Mouse (Mus musculus) heart, adult 2 months (tissue): ENCODE measurements at regions not wholly inside any gene's neighbourhood (a gene's known extent, or its start where the extent isn't known, plus 50 kb on each side); places are given as distances from the start of the nearest gene placed in this dataset.

Experiments used
- DNase-seq, 2 experiments: peaks; one replicate each; pipeline ENCODE4 v3.0.0; 2021
- H3K27ac ChIP-seq: fragments of 200-600 bp; 2 replicates; pipeline ENCODE4 v1.8.1; 2022
- H3K27me3 ChIP-seq: fragments of 200-500 bp; 2 replicates; pipeline ENCODE4 v1.6.1; 2012; ENCODE audit warnings: mild to moderate bottlenecking, low read length, inconsistent platforms, mixed read lengths; ENCODE audit not compliant: control insufficient read depth, insufficient read depth
- H3K36me3 ChIP-seq: fragments of 200-500 bp; 2 replicates; pipeline ENCODE4 v1.6.1; 2012; ENCODE audit warnings: low read length, inconsistent platforms; ENCODE audit not compliant: control insufficient read depth, insufficient read depth
- H3K4me1 ChIP-seq: fragments of 200-500 bp; 2 replicates; pipeline ENCODE4 v1.6.1; 2011; ENCODE audit warnings: low read length; ENCODE audit not compliant: control insufficient read depth, insufficient read depth
- H3K4me3 ChIP-seq: fragments of 200-600 bp; 2 replicates; pipeline ENCODE4 v1.8.1; 2022
- H3K79me2 ChIP-seq: fragments of 200-500 bp; replicated peaks from 2 replicates; pipeline ENCODE4 v1.6.1; 2012; ENCODE audit warnings: mild to moderate bottlenecking, inconsistent platforms, low read length, moderate library complexity, mixed read lengths; ENCODE audit not compliant: control insufficient read depth, insufficient read depth
- H3K9ac ChIP-seq: fragments of 200-500 bp; 2 replicates; pipeline ENCODE4 v1.6.1; 2012; ENCODE audit warnings: low read depth, mild to moderate bottlenecking, control low read depth, inconsistent platforms, low read length, mixed read lengths
- CTCF ChIP-seq: fragments of 200-600 bp; IDR thresholded peaks from 2 replicates; pipeline ENCODE4 v1.8.1; 2022; ENCODE audit warnings: antibody characterized with exemption, mild to moderate bottlenecking, moderate library complexity
- EP300 ChIP-seq: fragments of 200-500 bp; IDR thresholded peaks from 2 replicates; pipeline ENCODE4 v1.6.1; 2011; ENCODE audit warnings: low read depth, low read length, control low read depth; ENCODE audit not compliant: insufficient read depth
- POLR2A ChIP-seq: fragments of 200-500 bp; IDR thresholded peaks from 2 replicates; pipeline ENCODE4 v1.6.1; 2011; ENCODE audit warnings: mild to moderate bottlenecking, low read depth, low read length, control low read depth; ENCODE audit not compliant: insufficient read depth
- WGBS: fragments of 180-500 bp; shearing (Covaris S2); methylation state at CpG from one replicate; pipeline ENCODE4 v1.1.7; 2018; 5-methylcytosine and 5-hydroxymethylcytosine counted together
- intact Hi-C: fragments of 180-260 bp; cut with DNase I; formaldehyde crosslinking; loops from one replicate; pipeline ENCODE4 v1.15.1; 2025

DNA sequence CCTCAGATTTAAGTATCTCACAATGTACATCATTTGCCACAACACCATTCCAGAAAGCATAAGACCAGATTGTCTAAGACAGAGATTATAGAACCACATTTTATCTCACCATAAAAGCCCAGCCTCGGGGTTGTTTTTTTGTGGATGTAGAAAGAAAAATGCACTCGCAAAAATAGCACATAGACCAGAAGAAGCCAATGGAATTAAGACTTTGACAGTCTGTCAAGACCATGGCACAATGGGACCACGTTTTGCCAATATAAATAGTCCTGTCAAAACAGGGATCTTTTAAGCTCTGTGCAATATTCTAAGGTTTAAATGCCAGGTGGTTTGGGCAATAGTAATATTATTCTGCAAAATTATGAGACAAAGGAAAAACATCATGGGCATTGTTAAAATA is 547.3 kb downstream of the Adgrl2 start:
- no peaks in the 10 kb centered on the region for H3K4me1 ChIP-seq
- no peaks in the 10 kb centered on the region for H3K36me3 ChIP-seq
- H3K9ac ChIP-seq: no peak overlapping the region
- TF ChIP-seq EP300 (no peak), CTCF (no peak), POLR2A (no peak)
- intact Hi-C loops: no loop called here
- no peak for DNase-seq
- no peaks in the 10 kb centered on the region for H3K79me2 ChIP-seq
- 66% methylated on average over 3 of the region's 3 CpGs for WGBS
- no peak overlapping the region for H3K27ac ChIP-seq
- H3K4me3 ChIP-seq: no peak overlapping the region
- H3K27me3 ChIP-seq: no peaks in the 10 kb centered on the region; the same call in 1 of the 2 replicates

DNA sequence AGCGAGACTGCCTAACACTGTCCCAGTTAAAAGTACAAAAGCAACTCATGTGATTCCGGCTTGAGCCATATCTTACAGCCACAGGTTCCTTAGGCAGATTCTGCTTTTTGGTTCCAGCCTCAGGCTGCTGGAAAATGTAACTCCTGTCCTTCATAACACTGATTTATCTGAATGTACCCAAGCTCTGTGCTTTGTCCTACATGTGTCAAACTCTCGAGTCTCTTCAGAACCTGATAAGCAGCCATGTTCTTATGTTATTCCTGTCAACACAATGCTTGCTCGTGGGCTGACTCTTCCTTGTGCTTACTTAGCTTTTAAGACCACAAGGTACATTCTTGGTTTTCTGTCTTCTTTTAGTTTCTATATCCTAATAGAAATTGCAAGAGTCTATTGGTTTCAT is 556.3 kb downstream of the Adgrl2 start:
- intact Hi-C loops: no loop called here
- Histone ChIP-seq H3K27me3 (no peaks in the 10 kb centered on the region), H3K79me2 (no peaks in the 10 kb centered on the region), H3K36me3 (no peaks in the 10 kb centered on the region), H3K27ac (no peak overlapping the region), H3K9ac (no peak overlapping the region), H3K4me3 (no peak overlapping the region), H3K4me1 (no peaks in the 10 kb centered on the region)
- no peak for TF ChIP-seq CTCF
- TF ChIP-seq EP300: no peak
- TF ChIP-seq POLR2A: no peak
- no peak for DNase-seq
- 50% methylated on average over 4 of the region's 4 CpGs for WGBS

DNA sequence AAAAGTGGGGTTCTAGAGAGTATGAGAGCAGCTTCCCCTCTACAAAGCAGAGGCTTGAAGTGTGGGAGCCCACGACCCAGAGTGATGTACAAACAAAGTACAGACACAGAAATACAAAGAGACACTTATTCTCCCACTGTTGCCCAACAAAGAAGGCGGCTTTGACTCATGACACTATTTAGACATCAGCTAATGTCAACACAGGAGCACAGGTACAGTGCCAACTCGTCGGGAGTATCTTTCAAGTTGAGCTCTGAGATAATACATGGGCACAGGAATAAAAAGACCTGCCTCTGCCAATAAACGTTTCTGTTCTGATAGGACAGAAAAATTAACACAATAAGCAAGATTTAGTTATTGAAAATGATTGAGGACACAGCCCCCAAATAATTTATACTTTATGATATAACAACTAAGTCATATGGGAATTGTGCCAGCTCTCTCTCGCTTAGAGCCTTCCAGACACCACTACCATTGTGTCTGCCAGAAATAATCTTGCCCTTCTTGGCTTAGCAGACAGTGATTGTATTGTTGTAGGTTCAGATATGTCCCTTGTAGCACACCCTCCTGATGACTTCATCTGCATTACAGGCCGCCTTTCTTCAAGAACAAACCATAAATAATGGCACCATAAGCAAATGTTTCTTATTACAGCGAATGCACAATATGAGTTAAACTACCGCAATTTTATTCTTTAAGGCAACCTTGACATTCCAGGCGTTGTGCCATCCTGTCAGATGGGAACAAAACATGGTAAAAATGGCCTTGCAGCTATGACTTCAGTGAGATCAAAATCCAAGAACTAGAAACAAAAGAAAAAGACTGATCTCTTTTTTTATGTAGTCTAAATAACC is 561.1 kb downstream of the Adgrl2 start:
- Histone ChIP-seq H3K9ac (no peak overlapping the region), H3K27ac (no peak overlapping the region), H3K36me3 (no peaks in the 10 kb centered on the region), H3K27me3 (no peaks in the 10 kb centered on the region), H3K79me2 (no peaks in the 10 kb centered on the region), H3K4me3 (no peak overlapping the region), H3K4me1 (no peaks in the 10 kb centered on the region)
- intact Hi-C loops: loop anchor here (10.0 kb wide), 1 partner anchor 576 kb away; no protein-coding TSS in a partner anchor
- WGBS: 47% methylated on average over 10 of the region's 10 CpGs
- no peak for DNase-seq
- no peak for TF ChIP-seq CTCF
- no peak for TF ChIP-seq POLR2A
- no peak for TF ChIP-seq EP300

DNA sequence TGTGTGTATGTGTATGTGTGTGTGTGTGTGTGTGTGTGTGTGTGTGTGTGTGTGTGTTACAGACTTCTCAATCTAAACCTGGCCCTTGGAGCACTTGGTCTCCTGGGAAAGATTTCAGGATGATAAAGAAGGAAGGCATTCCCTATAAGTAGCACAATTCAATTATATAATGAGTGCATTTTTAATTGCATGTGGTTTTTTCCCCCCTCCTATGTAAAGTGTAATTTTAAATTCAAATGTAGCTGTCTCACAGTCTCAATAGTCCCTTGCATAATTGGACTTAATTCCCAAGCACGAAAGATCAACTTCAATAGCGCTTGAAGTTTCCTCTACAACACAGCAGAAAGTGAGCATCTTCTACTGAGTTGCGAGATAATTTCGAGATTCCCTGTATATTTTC is 566.3 kb downstream of the Adgrl2 start:
- H3K36me3 ChIP-seq: no peaks in the 10 kb centered on the region
- intact Hi-C loops: loop anchor here (10.0 kb wide), 1 partner anchor 581 kb away; no protein-coding TSS in a partner anchor
- H3K27ac ChIP-seq: no peak overlapping the region
- WGBS: 94% methylated on average over 4 of the region's 4 CpGs
- H3K4me1 ChIP-seq: no peaks in the 10 kb centered on the region
- H3K4me3 ChIP-seq: no peak overlapping the region
- TF ChIP-seq POLR2A (no peak), CTCF (no peak), EP300 (no peak)
- H3K27me3 ChIP-seq: no peaks in the 10 kb centered on the region; the same call in 1 of the 2 replicates
- H3K9ac ChIP-seq: no peak overlapping the region
- H3K79me2 ChIP-seq: no peaks in the 10 kb centered on the region
- no peak for DNase-seq

DNA sequence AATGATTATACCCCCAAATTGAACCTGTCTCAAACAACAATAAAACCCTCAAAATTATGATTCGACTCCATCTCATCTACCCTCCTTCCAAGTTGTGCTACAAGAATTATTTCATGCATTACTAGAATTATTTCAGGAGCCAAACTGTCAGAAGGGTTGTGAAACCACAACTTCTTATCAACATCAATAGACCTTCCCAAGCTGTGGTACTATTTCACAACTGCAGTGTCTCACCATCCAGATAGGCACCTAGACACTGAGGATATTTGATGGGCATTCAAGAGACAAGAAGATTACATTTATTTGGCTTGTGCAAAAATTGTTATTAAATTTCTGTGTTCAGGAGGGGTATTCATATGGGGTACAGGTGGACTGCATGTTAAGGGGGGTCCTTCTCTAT is 567.0 kb downstream of the Adgrl2 start:
- H3K4me1 ChIP-seq: no peaks in the 10 kb centered on the region
- H3K27me3 ChIP-seq: no peaks in the 10 kb centered on the region; the same call in 1 of the 2 replicates
- intact Hi-C loops: loop anchor here (10.0 kb wide), 1 partner anchor 581 kb away; no protein-coding TSS in a partner anchor
- no peaks in the 10 kb centered on the region for H3K79me2 ChIP-seq
- no peak for DNase-seq
- WGBS: 88% methylated on average over 1 of the region's 1 CpGs
- H3K4me3 ChIP-seq: no peak overlapping the region
- H3K27ac ChIP-seq: no peak overlapping the region
- H3K36me3 ChIP-seq: no peaks in the 10 kb centered on the region
- TF ChIP-seq CTCF (no peak), EP300 (no peak), POLR2A (no peak)
- no peak overlapping the region for H3K9ac ChIP-seq

DNA sequence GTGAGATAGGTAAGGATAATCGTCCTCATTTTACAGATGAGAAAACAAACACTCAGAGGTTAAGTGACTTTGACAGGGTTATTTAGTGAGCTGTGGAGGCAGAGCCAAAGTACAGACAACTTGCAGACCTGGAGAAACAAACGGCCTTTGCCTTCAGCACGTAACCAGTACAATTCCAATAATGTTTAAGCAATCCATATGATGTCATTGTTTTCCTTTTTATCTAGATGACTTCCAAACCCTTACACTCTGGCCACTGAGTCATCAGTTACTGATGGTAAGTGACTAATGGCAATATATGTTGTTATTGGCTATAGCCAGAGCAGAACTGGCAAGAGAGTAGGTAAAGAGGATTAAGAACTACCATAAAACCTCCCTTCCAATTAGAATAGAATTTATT is 567.6 kb downstream of the Adgrl2 start:
- no peak for DNase-seq
- Histone ChIP-seq H3K79me2 (no peaks in the 10 kb centered on the region), H3K4me3 (no peak overlapping the region), H3K9ac (no peak overlapping the region), H3K4me1 (no peaks in the 10 kb centered on the region), H3K27me3 (no peaks in the 10 kb centered on the region; the same call in 1 of the 2 replicates), H3K27ac (no peak overlapping the region), H3K36me3 (no peaks in the 10 kb centered on the region)
- no peak for TF ChIP-seq EP300
- no peak for TF ChIP-seq POLR2A
- TF ChIP-seq CTCF: no peak
- WGBS: 59% methylated on average over 3 of the region's 3 CpGs
- intact Hi-C loops: loop anchor here (10.0 kb wide), 1 partner anchor 582 kb away; no protein-coding TSS in a partner anchor
